Mouse (Mus musculus): Measurements from ENCODE around the gene Apoc1.

The Apoc1 gene

DNA sequence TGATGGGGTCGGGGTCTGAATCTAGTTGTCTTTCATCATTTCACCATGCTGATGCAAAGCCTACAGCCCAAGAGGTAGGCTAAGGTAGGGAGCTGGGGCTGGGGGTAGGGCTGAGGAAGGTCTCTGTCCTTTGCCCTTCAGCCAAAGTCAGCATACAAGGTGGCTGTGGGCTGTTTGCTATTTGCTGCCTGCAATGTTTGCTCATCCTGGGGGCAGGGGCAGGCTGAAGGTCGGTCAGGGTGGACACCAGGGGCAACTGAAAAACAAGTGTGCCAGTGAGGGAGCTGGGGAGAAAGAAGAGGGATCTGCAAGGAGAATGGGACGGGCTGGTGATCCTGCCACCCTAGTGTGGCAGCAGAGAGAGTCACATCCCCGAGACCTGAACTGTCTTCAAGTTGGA lies 7.1 kb downstream of the Apoc1 start:
- DNase-seq (ENCODE audit: extremely low spot score): no peak

DNA sequence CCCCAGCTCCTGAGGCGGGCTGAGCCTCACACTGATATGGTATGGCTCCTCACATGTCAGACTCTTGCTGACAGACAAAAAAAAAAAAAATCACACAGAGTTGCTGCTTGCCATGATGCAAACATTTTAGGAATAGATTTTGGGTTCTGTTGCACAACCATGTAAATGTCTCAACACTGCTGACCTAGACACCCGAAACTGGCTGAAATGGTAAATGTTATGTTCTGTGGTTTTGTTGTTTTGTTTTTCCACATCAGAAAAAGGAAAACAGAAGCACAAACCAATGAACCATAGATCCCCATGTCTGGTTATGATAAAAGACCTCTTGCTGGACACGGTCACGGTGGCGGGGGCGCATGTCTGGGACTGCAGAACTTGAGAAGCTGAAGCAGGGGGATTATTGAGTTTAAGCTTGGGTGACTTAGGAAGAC lies 8.7 kb downstream of the Apoc1 start:
- DNase-seq (ENCODE audit: extremely low spot score): no peak

GRCm38 (mm10) chr7:19682979-19683378 lies 9.5 kb downstream of the Apoc1 start:
- no peak for DNase-seq (ENCODE audit: extremely low spot score)

DNA sequence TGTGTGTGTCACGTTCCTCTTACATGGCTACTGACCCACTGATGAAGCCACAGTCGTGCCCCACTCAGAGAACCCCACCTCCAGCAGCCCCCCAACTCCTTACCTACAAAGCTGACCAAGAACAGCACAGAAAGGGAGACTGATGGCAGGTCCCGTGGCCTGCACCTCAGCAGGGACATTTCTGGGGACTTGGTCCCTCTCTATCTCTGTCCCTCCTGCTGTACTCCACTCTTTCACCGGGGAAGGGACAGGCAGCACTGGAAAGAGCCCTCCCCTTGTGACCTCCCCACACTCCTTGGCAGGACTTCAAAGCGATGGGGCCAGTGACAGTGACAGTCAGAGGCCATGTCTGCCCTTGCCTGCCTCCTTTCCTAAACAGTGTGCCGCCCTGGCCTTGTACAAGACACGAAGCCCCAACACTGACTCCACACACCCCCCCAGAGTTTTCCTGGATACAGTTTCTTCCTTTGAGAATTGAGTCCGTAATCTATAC lies 11.2 kb downstream of the Apoc1 start, which contains the start of the genes Gm44805 and Apoc4:
TSS of gene Gm44805 (minus strand) at position 222 of the 493 bp plus-strand sequence.
TSS of gene Apoc4 (minus strand) at position 278 of the 493 bp plus-strand sequence.
- no peak for DNase-seq (ENCODE audit: extremely low spot score)

GRCm38 (mm10) chr7:19680702-19681101 lies 11.8 kb downstream of the Apoc1 start:
- no peak for DNase-seq (ENCODE audit: extremely low spot score)

DNA sequence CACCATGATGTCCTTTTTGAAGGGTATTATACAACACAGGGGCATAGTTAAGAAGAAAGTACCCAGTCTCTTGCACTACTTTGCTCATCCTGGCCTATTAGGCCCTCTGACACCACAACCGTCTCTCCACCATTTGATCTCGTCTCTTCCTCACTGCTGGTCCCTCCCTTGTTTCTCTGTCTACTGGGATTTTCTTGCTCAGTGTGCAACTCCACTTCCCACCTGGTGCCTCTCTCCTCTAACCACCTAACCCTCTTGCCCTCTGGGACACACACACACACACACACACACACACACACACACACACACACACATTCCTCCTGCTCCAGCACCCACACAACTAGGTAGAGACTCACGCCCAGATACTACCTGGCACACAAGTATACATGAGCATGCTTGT lies 13.6 kb downstream of the Apoc1 start:
- no peak for DNase-seq (ENCODE audit: extremely low spot score)

DNA sequence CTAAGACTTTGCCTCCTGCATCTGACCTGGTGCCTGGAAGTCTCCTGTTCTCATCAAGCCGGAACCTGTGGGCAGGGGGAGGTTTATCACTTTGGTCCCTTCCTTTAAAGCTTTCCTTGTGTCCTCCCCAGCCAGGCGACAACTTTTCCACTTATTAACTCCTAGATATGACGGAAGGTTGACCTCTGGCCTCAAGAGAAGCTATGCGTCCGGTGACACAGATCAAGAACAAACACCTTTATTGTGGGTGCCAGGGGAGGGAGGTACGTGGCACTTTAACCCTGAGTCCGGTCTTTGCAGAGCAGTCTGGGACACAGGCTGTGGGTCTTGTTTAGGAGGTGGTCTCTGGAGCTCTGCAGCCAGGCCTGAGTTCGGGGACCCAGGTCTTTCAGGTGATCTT lies 14.6 kb downstream of the Apoc1 start, which contains the start of gene Apoc2:
TSS of gene Apoc2 (minus strand) at position 70 of the 400 bp plus-strand sequence.
- no peak for DNase-seq (ENCODE audit: extremely low spot score)

DNA sequence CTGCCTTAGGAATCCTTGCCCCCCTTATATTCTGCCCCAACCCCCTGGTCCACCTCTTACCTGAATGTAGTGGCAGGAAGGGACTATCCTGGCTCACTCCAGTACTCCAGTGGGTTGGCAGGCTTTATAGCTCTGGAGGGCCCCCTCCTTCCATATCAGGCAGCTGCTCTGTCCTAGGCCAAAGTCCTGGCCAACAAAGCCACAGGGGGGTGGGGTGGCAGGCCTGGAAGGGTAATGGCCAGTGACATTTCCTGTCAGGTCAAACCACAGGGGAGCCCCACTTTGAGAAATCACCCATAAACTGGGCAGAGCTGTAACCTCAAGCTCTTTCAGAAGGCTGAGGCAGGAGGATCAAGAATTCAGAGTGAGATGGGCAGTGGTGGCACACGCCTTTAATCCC lies 15.8 kb downstream of the Apoc1 start:
- no peak for DNase-seq (ENCODE audit: extremely low spot score)

DNA sequence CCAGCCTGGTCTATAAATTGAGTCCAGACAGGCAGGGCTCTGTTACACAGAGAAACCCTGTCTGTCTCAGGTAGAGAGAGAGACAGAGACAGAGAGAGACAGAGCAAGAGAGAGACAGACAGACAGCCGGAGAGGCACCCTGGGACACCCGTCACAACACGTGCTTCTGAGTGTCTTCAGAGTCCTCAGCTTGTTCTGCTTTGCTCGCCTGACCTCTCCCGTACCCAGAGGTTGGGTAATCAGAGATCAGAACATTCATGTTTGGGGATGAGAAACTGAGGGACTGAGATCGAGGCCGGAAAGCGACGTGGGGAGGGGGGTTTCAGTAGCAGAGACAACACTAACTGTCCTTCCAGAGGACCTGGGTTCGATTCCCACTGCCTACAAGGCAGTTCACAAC lies 16.6 kb downstream of the Apoc1 start:
- DNase-seq (ENCODE audit: extremely low spot score): no peak

DNA sequence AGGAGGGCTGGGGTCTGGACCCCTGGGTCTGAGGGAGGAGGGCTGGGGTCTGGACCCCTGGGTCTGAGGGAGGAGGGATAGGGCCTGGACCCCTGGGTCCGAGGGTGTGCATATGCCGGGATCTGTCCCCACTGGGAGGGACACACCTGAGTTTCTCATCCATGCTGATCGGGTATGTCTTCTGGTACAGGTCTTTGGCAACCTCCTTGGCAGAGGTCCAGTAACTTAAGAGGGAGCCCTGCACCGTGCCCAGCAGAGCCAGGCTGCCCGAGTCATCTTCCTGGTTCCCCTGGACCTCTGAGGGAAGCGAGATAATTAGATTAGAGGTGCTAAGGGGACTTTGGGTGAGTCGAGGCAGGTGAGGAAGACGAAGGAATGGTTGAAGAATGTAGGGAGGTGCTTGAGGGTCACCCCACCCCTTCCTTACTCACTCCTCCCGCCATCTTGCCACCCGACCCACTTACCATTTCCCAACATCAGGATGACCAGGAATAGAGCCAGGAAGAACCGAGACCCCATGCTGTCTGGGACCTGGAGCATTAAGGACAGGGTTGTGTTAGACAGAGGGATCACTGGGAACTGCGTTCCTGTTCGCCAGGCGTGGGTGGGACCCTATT lies 19.3 kb downstream of the Apoc1 start:
- DNase-seq (ENCODE audit: extremely low spot score): no peak

GRCm38 (mm10) chr7:19671511-19671910 lies 20.9 kb downstream of the Apoc1 start:
- no peak for DNase-seq (ENCODE audit: extremely low spot score)

DNA sequence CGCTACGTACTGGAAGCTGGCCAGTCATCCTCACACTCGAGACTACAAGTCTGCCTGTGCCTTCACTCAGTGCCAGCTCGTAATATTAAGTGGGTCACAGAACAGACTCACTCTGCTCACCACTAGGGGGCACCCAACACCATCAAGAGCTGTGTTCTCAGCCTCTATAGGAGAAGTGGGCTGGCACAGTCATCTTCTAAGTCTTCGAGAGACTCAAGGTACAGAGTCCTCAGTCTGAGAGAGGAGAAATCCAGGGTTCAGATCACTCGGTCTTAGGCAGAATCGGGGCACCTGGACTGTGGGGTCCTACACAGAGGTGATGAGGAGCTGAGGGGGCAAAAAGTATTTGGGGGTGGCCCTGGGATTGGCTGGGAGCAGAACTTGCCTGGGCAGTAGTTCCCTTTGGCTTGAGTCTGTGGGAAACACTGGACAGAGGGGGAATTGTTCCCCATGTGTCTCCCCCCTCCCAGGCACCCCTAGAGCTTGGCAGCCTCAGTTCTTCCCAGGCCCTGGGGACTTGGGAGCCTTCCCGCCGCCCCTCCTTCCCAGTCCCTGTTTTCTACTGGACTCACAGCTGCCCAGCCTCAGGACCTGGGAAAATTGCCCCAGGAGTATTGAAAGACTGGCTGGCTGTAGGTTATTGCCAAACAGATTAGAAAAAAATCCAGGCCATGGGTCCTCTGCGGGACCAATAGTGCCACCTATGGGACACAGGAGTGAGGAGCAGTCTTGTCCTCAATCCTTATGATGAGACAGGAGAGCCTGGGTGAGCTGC lies 23.3 kb downstream of the Apoc1 start:
- DNase-seq (ENCODE audit: extremely low spot score): peak; percentile 85

- DNase-seq (ENCODE audit: extremely low spot score): no peak
Measured at GRCm38 (mm10) chr7:19667434-19667833, 25.0 kb downstream of the Apoc1 start.

- DNase-seq (ENCODE audit: extremely low spot score): no peak
Measured at GRCm38 (mm10) chr7:19666750-19667149, 25.7 kb downstream of the Apoc1 start.

DNA sequence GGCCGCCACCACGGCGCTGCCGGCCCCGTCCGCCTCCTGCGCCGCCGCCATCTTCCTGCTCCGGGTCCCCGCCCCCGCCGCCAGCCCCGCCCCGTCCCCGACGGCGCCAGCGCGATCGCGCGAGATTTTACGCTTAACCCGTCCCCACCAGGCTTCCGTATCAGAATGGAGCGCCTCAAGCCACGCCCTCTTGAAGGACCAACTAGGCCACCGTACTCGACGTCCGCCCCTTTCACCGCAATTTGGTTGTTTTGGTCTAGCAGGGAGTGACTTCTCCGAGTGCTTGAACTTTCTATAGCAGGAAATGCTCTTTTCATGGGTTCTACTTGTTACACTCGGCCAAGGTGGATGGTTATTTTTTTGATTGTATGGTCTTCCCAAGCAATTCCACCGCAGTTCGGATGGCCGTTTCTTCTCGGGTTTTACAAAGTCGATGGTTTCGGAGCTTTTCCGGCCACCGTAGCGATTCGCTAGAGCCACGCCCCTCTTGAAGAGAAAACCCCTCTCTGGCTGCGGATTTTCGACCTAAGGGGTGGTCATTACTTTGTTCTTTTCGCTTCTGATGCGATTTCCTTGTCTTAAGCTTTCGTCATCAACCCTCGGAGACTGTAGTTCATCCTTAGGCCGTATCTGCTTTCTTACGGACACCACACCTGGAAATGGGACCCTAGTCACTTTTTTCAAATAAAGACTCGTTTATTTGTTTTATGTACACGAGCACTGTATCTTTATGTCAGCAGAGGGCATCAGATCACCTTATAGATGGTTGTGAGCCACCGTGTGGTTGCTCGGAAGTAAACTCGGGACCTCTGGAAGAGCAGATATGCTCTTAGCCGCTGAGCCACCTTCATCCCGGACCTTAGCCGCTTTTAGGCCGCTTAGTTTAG lies 27.3 kb downstream of the Apoc1 start, which contains the start of gene Clptm1:
TSS of gene Clptm1 (minus strand) at position 79 of the 887 bp plus-strand sequence.
- DNase-seq (ENCODE audit: extremely low spot score): peak; percentile 98

- DNase-seq (ENCODE audit: extremely low spot score): no peak
Measured at GRCm38 (mm10) chr7:19664455-19664954, 28.0 kb downstream of the Apoc1 start.

- DNase-seq (ENCODE audit: extremely low spot score): no peak
Measured at GRCm38 (mm10) chr7:19663940-19664339, 28.5 kb downstream of the Apoc1 start.

GRCm38 (mm10) chr7:19652614-19653013 lies 39.8 kb downstream of the Apoc1 start:
- no peak for DNase-seq (ENCODE audit: extremely low spot score)

GRCm38 (mm10) chr7:19651063-19651786 lies 41.2 kb downstream of the Apoc1 start:
- DNase-seq (ENCODE audit: extremely low spot score): no peak

GRCm38 (mm10) chr7:19641223-19641622 lies 51.2 kb downstream of the Apoc1 start:
- no peak for DNase-seq (ENCODE audit: extremely low spot score)

All from embryo, embryonic 9.5 days (tissue).